In genomic region chr6:126585813-126586212, GRCm38 (mm10) we compare ENCODE assay signal across 9 mouse cellular contexts. TPM values are rescaled to one million over a fixed set of nuclear protein-coding genes. Genes with fewer than 3 reads are reported as not detected.
DNase-seq lines count a peak whose midpoint lies in the region; ATAC-seq and TF ChIP-seq lines count a peak whose summit lies in the region.
"Had no signal": no experiment of that assay in that cellular context is flagged by ENCODE, and none has a peak within 500 bp of the region (broad histone marks: within the 10 kb centered on the region; RNA-seq: fewer than 3 reads in every experiment).

No protein-coding gene starts in this region.

- peak; percentile 80 for ATAC-seq in forebrain, embryonic 14.5 days
- peak; percentile 95 for ATAC-seq in forebrain, postnatal 0 days

- H3K9ac ChIP-seq in forebrain, embryonic 14.5 days (ENCODE audit: low read length) = no peak overlapping the region
- H3K9ac ChIP-seq in forebrain, postnatal 0 days = no peak overlapping the region

- H3K9me3 ChIP-seq in forebrain, embryonic 14.5 days (replicated peaks; ENCODE audit: control insufficient read depth, low read length) = no peaks in the 10 kb centered on the region
- H3K9me3 ChIP-seq in forebrain, embryonic 10.5 days = no peaks in the 10 kb centered on the region
- H3K9me3 ChIP-seq in forebrain, postnatal 0 days (ENCODE audit: low read length) = no peaks in the 10 kb centered on the region

- TF ChIP-seq CTCF in forebrain, postnatal 0 days (IDR thresholded peaks at IDR 0.05; ENCODE audit: low read depth) = 0 out of 2 replicates have a peak, but pooled peaks have one; percentile 10

- 67% methylated on average over 7 of the region's 7 CpGs for whole genome bisulfite sequencing in forebrain, embryonic 14.5 days
- 72% methylated on average over 7 of the region's 7 CpGs for whole genome bisulfite sequencing in forebrain, embryonic 10.5 days
- 52% methylated on average over 7 of the region's 7 CpGs for WGBS in forebrain, postnatal 0 days

- no peaks in the 10 kb centered on the region for H3K4me1 ChIP-seq in forebrain, embryonic 14.5 days (ENCODE audit: control insufficient read depth, insufficient read depth, low read length)
- H3K4me1 ChIP-seq in forebrain, embryonic 10.5 days = peaks cover 4% of the 10 kb centered on the region; the same call in 1 of the 2 replicates
- H3K4me1 ChIP-seq in forebrain, postnatal 0 days (ENCODE audit: insufficient read depth) = no peaks in the 10 kb centered on the region

- H3K27ac ChIP-seq in forebrain, embryonic 14.5 days (ENCODE audit: low read depth, low read length) = peak overlapping the region; percentile 60
- no peak overlapping the region for H3K27ac ChIP-seq in forebrain, embryonic 10.5 days
- H3K27ac ChIP-seq in forebrain, postnatal 0 days (ENCODE audit: low read depth, low read length) = peak overlapping the region; percentile 59

- H3K27me3 ChIP-seq in forebrain, embryonic 14.5 days (replicated peaks; ENCODE audit: control insufficient read depth, insufficient read depth, low read length) = no peaks in the 10 kb centered on the region
- no peaks in the 10 kb centered on the region; the same call in 1 of the 2 replicates for H3K27me3 ChIP-seq in forebrain, embryonic 10.5 days (ENCODE audit: poor library complexity, severe bottlenecking)
- H3K27me3 ChIP-seq in forebrain, postnatal 0 days (ENCODE audit: insufficient read depth, low read length) = no peaks in the 10 kb centered on the region

- DNase-seq in forebrain, embryonic 14.5 days (ENCODE audit: low spot score) = peak; percentile 81
- no peak for DNase-seq in forebrain, embryonic 10.5 days (ENCODE audit: extremely low spot score, low spot score)
- peak; percentile 79 for DNase-seq in adrenal gland, adult 2 months
- peak; percentile 90 for DNase-seq in forebrain, postnatal 0 days
- DNase-seq in layer of hippocampus, adult 18-20 months (ENCODE audit: low spot score in 2 of 2) = peak; percentile 86 to 95
- DNase-seq in right cerebral cortex, postnatal 25 days = peak; percentile 87
- DNase-seq in urinary bladder, adult 2 months (ENCODE audit: low spot score) = no peak
- no peak for DNase-seq in ovary, postnatal 36 days (ENCODE audit: low spot score)

- no peaks in the 10 kb centered on the region for H3K36me3 ChIP-seq in forebrain, embryonic 14.5 days (ENCODE audit: control insufficient read depth, insufficient read depth, low read length)
- H3K36me3 ChIP-seq in forebrain, embryonic 10.5 days (replicated peaks) = no peaks in the 10 kb centered on the region
- H3K36me3 ChIP-seq in forebrain, postnatal 0 days (ENCODE audit: insufficient read depth) = no peaks in the 10 kb centered on the region

- no peak overlapping the region for H3K4me3 ChIP-seq in forebrain, embryonic 14.5 days (ENCODE audit: low read depth, low read length)
- no peak overlapping the region for H3K4me3 ChIP-seq in forebrain, embryonic 10.5 days
- no peak overlapping the region for H3K4me3 ChIP-seq in forebrain, postnatal 0 days (ENCODE audit: low read depth, low read length)

- no peak overlapping the region for H3K4me2 ChIP-seq in forebrain, embryonic 14.5 days (ENCODE audit: low read length)
- H3K4me2 ChIP-seq in forebrain, postnatal 0 days (ENCODE audit: low read depth) = no peak overlapping the region

RNA-seq across cellular contexts. Expression of gene Kcna5, which starts 50.6 kb away (rescaled TPM):
- 1.4 and 1.6 TPM in 2 replicates for polyA plus RNA-seq in forebrain, embryonic 14.5 days (2014; fragmentation: Nextera tagmentation; extraction: Ambion mirVana)
- 1.5 and 2.1 TPM in 2 replicates for polyA plus RNA-seq in forebrain, embryonic 10.5 days (2016; fragmentation: Nextera tagmentation; extraction: Ambion mirVana)
- total RNA-seq in adrenal gland, adult 2 months (2021) = 1 to 10 TPM; 2.9 to 3.0 TPM
- polyA plus RNA-seq in adrenal gland, adult 2 months (2012; rRNA removed) = 3.5 and 3.8 TPM in 2 replicates
- 4.2 and 8.0 TPM in 2 replicates for total RNA-seq in forebrain, postnatal 0 days (2014; rRNA removed)
- 2.4 and 3.7 TPM in 2 replicates for polyA plus RNA-seq in forebrain, postnatal 0 days (2015; fragmentation: Nextera tagmentation; extraction: Ambion mirVana)
- total RNA-seq in layer of hippocampus, adult 18-20 months (2021) = 1 to 10 TPM; 1.6 to 2.0 TPM
- polyA plus RNA-seq in urinary bladder, adult 2 months (2012; rRNA removed) = 0.62 and 0.78 TPM in 2 replicates
- polyA plus RNA-seq: C2C12 had no signal

Comparison
In these comparisons a context has a peak if more than half of its experiments do, and no peak if none do; other contexts are left out.
1. DNase-seq: peak in forebrain, embryonic 14.5 days (single experiment), adrenal gland, adult 2 months (single experiment), forebrain, postnatal 0 days (single experiment), layer of hippocampus, adult 18-20 months (2 of 2) and right cerebral cortex, postnatal 25 days (single experiment); none in forebrain, embryonic 10.5 days (single experiment), urinary bladder, adult 2 months (single experiment) and ovary, postnatal 36 days (single experiment).